Mouse (Mus musculus): ENCODE measurements around the gene Dram2. TPM values are rescaled to one million over a fixed set of nuclear protein-coding genes. Genes with fewer than 3 reads are reported as not detected.

The Dram2 gene
- polyA plus RNA-seq, 1 experiment = 28.3 TPM

GRCm38 (mm10) chr3:106618103-106618502 lies 70.5 kb downstream of the Dram2 start:
- H3K27me3 ChIP-seq (ENCODE audit: control insufficient read depth, insufficient read depth, low read length) = no peaks in the 10 kb centered on the region
- no peak for TF ChIP-seq CTCF (IDR thresholded peaks at IDR 0.05; ENCODE audit: borderline replicate concordance, control insufficient read depth, extremely low read depth, insufficient read depth, low read length, poor library complexity)
- TF ChIP-seq POLR2A (IDR thresholded peaks at IDR 0.05; ENCODE audit: control insufficient read depth, extremely low read depth, insufficient read depth, low read length, poor library complexity) = no peak
- H3K4me1 ChIP-seq (replicated peaks; ENCODE audit: control insufficient read depth, insufficient read depth, low read length) = no peaks in the 10 kb centered on the region
- H3K36me3 ChIP-seq (ENCODE audit: control insufficient read depth, insufficient read depth, low read length) = no peaks in the 10 kb centered on the region
- H3K27ac ChIP-seq (ENCODE audit: control insufficient read depth, insufficient read depth, low read length) = no peak overlapping the region
- no peak overlapping the region for H3K4me3 ChIP-seq (ENCODE audit: control insufficient read depth, insufficient read depth, low read length)
- WGBS = 97% methylated on average over 1 of the region's 1 CpGs
- DNase-seq = no peak

Other genes with a start within 250 kb of the Dram2 start
- gene Chil6, start 141.6 kb upstream of the Dram2 start, polyA plus RNA-seq (2012; rRNA removed) = 0.11 TPM in 2 replicates
- gene Dennd2d, start 65.4 kb upstream of the Dram2 start, polyA plus RNA-seq (2012; rRNA removed) = 39.5 and 47.6 TPM in 2 replicates
- 22.7 and 24.4 TPM in 2 replicates for gene Cept1, start within 50 bp of the Dram2 start, polyA plus RNA-seq (2012; rRNA removed)
- gene Lrif1, start 137.2 kb downstream of the Dram2 start, polyA plus RNA-seq (2012; rRNA removed) = 4.7 and 5.0 TPM in 2 replicates
- gene Cd53, start 242.4 kb downstream of the Dram2 start, polyA plus RNA-seq (2012; rRNA removed) = 65.0 and 76.9 TPM in 2 replicates